Mouse (Mus musculus): Measurements from ENCODE around the gene Cgrrf1. TPM values are rescaled to one million over a fixed set of nuclear protein-coding genes. Genes with fewer than 3 reads are reported as not detected.
"Not testable (repeated sequence)": the region's sequence is repeated elsewhere in the genome, so short reads cannot be mapped to it uniquely, and the experiment has no call there.

Gene Cgrrf1
- polyA plus RNA-seq, 1 experiment from 2014 or later, result 48.1 TPM

GRCm38 (mm10) chr14:46819961-46820360, 12.0 kb upstream of the Cgrrf1 start:
- 89% methylated on average over 5 of the region's 6 CpGs for WGBS
- peaks cover 12% of the 10 kb centered on the region for H3K4me1 ChIP-seq (replicated peaks; ENCODE audit: control insufficient read depth, insufficient read depth, low read length)
- not testable (repeated sequence) for H3K9ac ChIP-seq (ENCODE audit: low read length); H3K27ac ChIP-seq (ENCODE audit: low read length); H3K4me3 ChIP-seq (ENCODE audit: low read length); H3K9me3 ChIP-seq (ENCODE audit: control insufficient read depth, low read length); ATAC-seq (ENCODE audit: low read depth); H3K4me2 ChIP-seq (ENCODE audit: low read depth, low read length); H3K27me3 ChIP-seq (ENCODE audit: control insufficient read depth, insufficient read depth, low read depth, low read length)
- peaks cover 15% of the 10 kb centered on the region for H3K36me3 ChIP-seq (ENCODE audit: control insufficient read depth, insufficient read depth, low read length)

GRCm38 (mm10) chr14:46821271-46821872, 10.6 kb upstream of the Cgrrf1 start:
- peak overlapping the region; percentile 76 for H3K4me2 ChIP-seq (ENCODE audit: low read depth, low read length)
- H3K4me3 ChIP-seq (ENCODE audit: low read length), result peak overlapping the region; percentile 77
- no peaks in the 10 kb centered on the region for H3K9me3 ChIP-seq (ENCODE audit: control insufficient read depth, low read length)
- H3K4me1 ChIP-seq (replicated peaks; ENCODE audit: control insufficient read depth, insufficient read depth, low read length), result peaks cover 12% of the 10 kb centered on the region
- H3K9ac ChIP-seq (ENCODE audit: low read length), result peak overlapping the region; percentile 95
- under 1% methylated on average over 11 of the region's 11 CpGs for WGBS
- H3K36me3 ChIP-seq (ENCODE audit: control insufficient read depth, insufficient read depth, low read length), result peaks cover 8% of the 10 kb centered on the region
- peak; percentile 10; the same call in 1 of the 2 replicates for ATAC-seq (ENCODE audit: low read depth)
- peak overlapping the region; percentile 97 for H3K27ac ChIP-seq (ENCODE audit: low read length)
- peaks cover 3% of the 10 kb centered on the region for H3K27me3 ChIP-seq (ENCODE audit: control insufficient read depth, insufficient read depth, low read depth, low read length)

GRCm38 (mm10) chr14:46821873-46822716, 9.8 kb upstream of the Cgrrf1 start, which contains the start of gene Gmfb:
Gmfb (minus strand) TSS chr14:46822242.
- Histone ChIP-seq H3K4me1 (replicated peaks; ENCODE audit: control insufficient read depth, insufficient read depth, low read length) (peaks cover 12% of the 10 kb centered on the region), H3K9ac (ENCODE audit: low read length) (peak within 1 kb of the TSS; percentile 95), H3K27me3 (ENCODE audit: control insufficient read depth, insufficient read depth, low read depth, low read length) (peaks cover 3% of the 10 kb centered on the region), H3K9me3 (ENCODE audit: control insufficient read depth, low read length) (no peaks in the 10 kb centered on the region), H3K4me3 (ENCODE audit: low read length) (peak within 1 kb of the TSS; percentile 77), H3K36me3 (ENCODE audit: control insufficient read depth, insufficient read depth, low read length) (peaks cover 3% of the 10 kb centered on the region; the same call in 1 of the 2 replicates), H3K4me2 (ENCODE audit: low read depth, low read length) (peak within 1 kb of the TSS; percentile 76), H3K27ac (ENCODE audit: low read length) (peak within 1 kb of the TSS; percentile 97)
- WGBS, result under 1% methylated on average over 65 of the region's 65 CpGs
- ATAC-seq (ENCODE audit: low read depth), result peak; percentile 98

- H3K27ac ChIP-seq (ENCODE audit: low read length), result no peak overlapping the region
- no peak overlapping the region for H3K4me2 ChIP-seq (ENCODE audit: low read depth, low read length)
- no peak overlapping the region for H3K4me3 ChIP-seq (ENCODE audit: low read length)
- H3K27me3 ChIP-seq (ENCODE audit: control insufficient read depth, insufficient read depth, low read depth, low read length), result peaks cover 3% of the 10 kb centered on the region
- no peak for ATAC-seq (ENCODE audit: low read depth)
- H3K9ac ChIP-seq (ENCODE audit: low read length), result no peak overlapping the region
- 62% methylated on average over 2 of the region's 2 CpGs for WGBS
- H3K36me3 ChIP-seq (ENCODE audit: control insufficient read depth, insufficient read depth, low read length), result no peaks in the 10 kb centered on the region
- H3K4me1 ChIP-seq (replicated peaks; ENCODE audit: control insufficient read depth, insufficient read depth, low read length), result peaks cover 12% of the 10 kb centered on the region
- no peaks in the 10 kb centered on the region for H3K9me3 ChIP-seq (ENCODE audit: control insufficient read depth, low read length)
Observed at GRCm38 (mm10) chr14:46823996-46824395, 7.9 kb upstream of the Cgrrf1 start.

GRCm38 (mm10) chr14:46827430-46827829, 4.5 kb upstream of the Cgrrf1 start:
- Histone ChIP-seq H3K36me3 (ENCODE audit: control insufficient read depth, insufficient read depth, low read length) (no peaks in the 10 kb centered on the region), H3K27ac (ENCODE audit: low read length) (no peak overlapping the region), H3K4me2 (ENCODE audit: low read depth, low read length) (no peak overlapping the region), H3K4me3 (ENCODE audit: low read length) (no peak overlapping the region), H3K27me3 (ENCODE audit: control insufficient read depth, insufficient read depth, low read depth, low read length) (peaks cover 3% of the 10 kb centered on the region), H3K9me3 (ENCODE audit: control insufficient read depth, low read length) (no peaks in the 10 kb centered on the region), H3K4me1 (replicated peaks; ENCODE audit: control insufficient read depth, insufficient read depth, low read length) (peaks cover 4% of the 10 kb centered on the region; the same call in 1 of the 2 replicates), H3K9ac (ENCODE audit: low read length) (no peak overlapping the region)
- no peak for ATAC-seq (ENCODE audit: low read depth)
- WGBS, result 57% methylated on average over 1 of the region's 1 CpGs

GRCm38 (mm10) chr14:46831295-46831694, 630 bp upstream of the Cgrrf1 start:
- Histone ChIP-seq H3K9me3 (ENCODE audit: control insufficient read depth, low read length) (no peaks in the 10 kb centered on the region), H3K4me3 (ENCODE audit: low read length) (peak overlapping the region; percentile 90), H3K4me2 (ENCODE audit: low read depth, low read length) (peak overlapping the region; percentile 71), H3K27ac (ENCODE audit: low read length) (peak overlapping the region; percentile 90), H3K36me3 (ENCODE audit: control insufficient read depth, insufficient read depth, low read length) (no peaks in the 10 kb centered on the region), H3K9ac (ENCODE audit: low read length) (peak overlapping the region; percentile 92), H3K4me1 (replicated peaks; ENCODE audit: control insufficient read depth, insufficient read depth, low read length) (peaks cover 9% of the 10 kb centered on the region; the same call in 1 of the 2 replicates), H3K27me3 (ENCODE audit: control insufficient read depth, insufficient read depth, low read depth, low read length) (no peaks in the 10 kb centered on the region)
- under 1% methylated on average over 4 of the region's 4 CpGs for WGBS
- no peak for ATAC-seq (ENCODE audit: low read depth)

GRCm38 (mm10) chr14:46832354-46833272, 688 bp downstream of the Cgrrf1 start:
- Histone ChIP-seq H3K4me3 (ENCODE audit: low read length) (peak overlapping the region; percentile 90), H3K9ac (ENCODE audit: low read length) (peak overlapping the region; percentile 92), H3K4me2 (ENCODE audit: low read depth, low read length) (peak overlapping the region; percentile 71), H3K27me3 (ENCODE audit: control insufficient read depth, insufficient read depth, low read depth, low read length) (no peaks in the 10 kb centered on the region), H3K36me3 (ENCODE audit: control insufficient read depth, insufficient read depth, low read length) (no peaks in the 10 kb centered on the region), H3K9me3 (ENCODE audit: control insufficient read depth, low read length) (no peaks in the 10 kb centered on the region), H3K27ac (ENCODE audit: low read length) (peak overlapping the region; percentile 76), H3K4me1 (replicated peaks; ENCODE audit: control insufficient read depth, insufficient read depth, low read length) (peaks cover 9% of the 10 kb centered on the region)
- ATAC-seq (ENCODE audit: low read depth), result peak; percentile 68; the same call in 1 of the 2 replicates
- 5% methylated on average over 39 of the region's 40 CpGs for WGBS

GRCm38 (mm10) chr14:46839326-46839725, 7.4 kb downstream of the Cgrrf1 start:
- Histone ChIP-seq H3K9me3 (ENCODE audit: control insufficient read depth, low read length) (no peaks in the 10 kb centered on the region), H3K4me3 (ENCODE audit: low read length) (no peak overlapping the region), H3K27ac (ENCODE audit: low read length) (peak overlapping the region; percentile 73), H3K4me2 (ENCODE audit: low read depth, low read length) (no peak overlapping the region), H3K27me3 (ENCODE audit: control insufficient read depth, insufficient read depth, low read depth, low read length) (no peaks in the 10 kb centered on the region), H3K36me3 (ENCODE audit: control insufficient read depth, insufficient read depth, low read length) (peaks cover 19% of the 10 kb centered on the region), H3K9ac (ENCODE audit: low read length) (peak overlapping the region; percentile 35; the same call in 1 of the 2 replicates), H3K4me1 (replicated peaks; ENCODE audit: control insufficient read depth, insufficient read depth, low read length) (peaks cover 1% of the 10 kb centered on the region)
- 45% methylated on average over 4 of the region's 4 CpGs for WGBS
- ATAC-seq (ENCODE audit: low read depth), result peak; percentile 86

Data from lung, embryonic 16.5 days (tissue).